In the genomic region with DNA sequence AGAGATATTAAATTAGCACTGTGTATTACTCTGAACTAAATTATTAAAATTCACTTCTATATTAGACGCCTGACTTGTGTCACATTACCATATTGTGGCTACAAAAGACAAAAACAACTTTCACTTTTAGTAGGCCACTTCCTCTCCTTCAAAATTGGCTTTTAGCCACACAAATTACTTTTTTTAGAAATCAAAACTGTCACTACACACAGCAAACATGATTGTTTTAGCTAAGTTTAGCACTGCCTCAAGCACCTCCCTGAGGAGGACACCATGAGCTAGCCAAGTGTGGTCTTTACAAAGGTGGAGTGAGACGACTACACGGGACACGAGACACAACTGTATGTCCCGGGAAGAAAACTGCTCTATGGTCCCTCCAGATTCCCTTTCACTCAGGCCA, we compare ENCODE assay signal across 9 mouse cellular contexts. TPM values are rescaled to one million over a fixed set of nuclear protein-coding genes. Genes with fewer than 3 reads are reported as not detected.
A peak's percentile ranks its signal among the peaks of the same experiment; 100 is the strongest.
DNase-seq lines count a peak whose midpoint lies in the region; ATAC-seq and TF ChIP-seq lines count a peak whose summit lies in the region.
"Had no signal": no experiment of that assay in that cellular context is flagged by ENCODE, and none has a peak within 500 bp of the region (broad histone marks: within the 10 kb centered on the region; RNA-seq: fewer than 3 reads in every experiment).

No protein-coding gene starts in this region.

- 0 out of 2 replicates have a peak, but pooled peaks cover 3% of the 10 kb centered on the region for H3K79me2 ChIP-seq in heart, adult 2 months (replicated peaks; ENCODE audit: control insufficient read depth, insufficient read depth, low read length)

- 0% methylated on average over 5 of the region's 5 CpGs for WGBS in heart, adult 2 months
- WGBS in heart, embryonic 10.5 days, result 72% methylated on average over 5 of the region's 5 CpGs
- WGBS in heart, postnatal 0 days, result 5% methylated on average over 5 of the region's 5 CpGs
- whole genome bisulfite sequencing in forebrain, embryonic 14.5 days, result 87% methylated on average over 5 of the region's 5 CpGs

- peak; percentile 49 to 55 for DNase-seq in heart, adult 2 months
- no peak for DNase-seq in heart, embryonic 10.5 days (ENCODE audit: low spot score)
- peak; percentile 71 for DNase-seq in CD4-positive helper T cell, adult 2 months (ENCODE audit: low read depth, low spot score)
- DNase-seq in heart, postnatal 0 days (ENCODE audit: low spot score), result peak; percentile 27
- peak; percentile 47 for DNase-seq in lung, postnatal 25 days (ENCODE audit: low spot score)
- no peak for DNase-seq in cerebellum, postnatal 10 days
- no peak for DNase-seq in forebrain, embryonic 14.5 days (ENCODE audit: low spot score)
- DNase-seq in adrenal gland, adult 8-10 months, result no peak

- peak overlapping the region; percentile 15 for H3K4me3 ChIP-seq in heart, adult 2 months
- no peak overlapping the region for H3K4me3 ChIP-seq in heart, embryonic 10.5 days
- peak overlapping the region; percentile 24 for H3K4me3 ChIP-seq in heart, postnatal 0 days (ENCODE audit: low read depth, low read length)
- H3K4me3 ChIP-seq in forebrain, embryonic 14.5 days (ENCODE audit: low read depth, low read length), result no peak overlapping the region

- peak overlapping the region; percentile 85 for H3K27ac ChIP-seq in heart, adult 2 months
- no peak overlapping the region for H3K27ac ChIP-seq in heart, embryonic 10.5 days
- H3K27ac ChIP-seq in heart, postnatal 0 days (ENCODE audit: low read depth), result peak overlapping the region; percentile 90
- no peak overlapping the region for H3K27ac ChIP-seq in forebrain, embryonic 14.5 days (ENCODE audit: low read depth, low read length)

- H3K36me3 ChIP-seq in heart, adult 2 months (ENCODE audit: control insufficient read depth, insufficient read depth, low read length), result peaks cover 6% of the 10 kb centered on the region
- peaks cover 6% of the 10 kb centered on the region; the same call in 1 of the 2 replicates for H3K36me3 ChIP-seq in heart, embryonic 10.5 days
- 0 out of 2 replicates have a peak, but pooled peaks cover 3% of the 10 kb centered on the region for H3K36me3 ChIP-seq in heart, postnatal 0 days (replicated peaks; ENCODE audit: control insufficient read depth, insufficient read depth, low read length)
- H3K36me3 ChIP-seq in forebrain, embryonic 14.5 days (ENCODE audit: control insufficient read depth, insufficient read depth, low read length), result no peaks in the 10 kb centered on the region

- peak overlapping the region; percentile 24 for H3K9ac ChIP-seq in heart, adult 2 months (ENCODE audit: low read depth, low read length)
- H3K9ac ChIP-seq in heart, postnatal 0 days (replicated peaks; ENCODE audit: low read depth, low read length), result peak overlapping the region; percentile 58
- H3K9ac ChIP-seq in forebrain, embryonic 14.5 days (ENCODE audit: low read length), result no peak overlapping the region

- peak; percentile 57 for ATAC-seq in heart, postnatal 0 days (ENCODE audit: insufficient read depth, low read depth)
- no peak for ATAC-seq in forebrain, embryonic 14.5 days

- peak; percentile 52; the same call in 1 of the 2 replicates for TF ChIP-seq POLR2A in heart, adult 2 months (IDR thresholded peaks at IDR 0.05; ENCODE audit: insufficient read depth, low read depth, low read length)

- H3K9me3 ChIP-seq in heart, embryonic 10.5 days, result no peaks in the 10 kb centered on the region
- H3K9me3 ChIP-seq in heart, postnatal 0 days (replicated peaks; ENCODE audit: control insufficient read depth, low read length), result no peaks in the 10 kb centered on the region
- H3K9me3 ChIP-seq in forebrain, embryonic 14.5 days (replicated peaks; ENCODE audit: control insufficient read depth, low read length), result no peaks in the 10 kb centered on the region

- intact Hi-C loops in heart, adult 2 months (cut with DNase I), result loop anchor here (10.0 kb wide), 1 partner anchor 439 kb away; the partner anchor contains the start of gene N4bp2

- no peaks in the 10 kb centered on the region for H3K27me3 ChIP-seq in heart, adult 2 months (ENCODE audit: control insufficient read depth, insufficient read depth, low read length)
- H3K27me3 ChIP-seq in heart, embryonic 10.5 days (ENCODE audit: insufficient read depth, poor library complexity, severe bottlenecking), result no peaks in the 10 kb centered on the region
- no peaks in the 10 kb centered on the region for H3K27me3 ChIP-seq in heart, postnatal 0 days (ENCODE audit: control insufficient read depth, insufficient read depth, low read length)
- H3K27me3 ChIP-seq in forebrain, embryonic 14.5 days (replicated peaks; ENCODE audit: control insufficient read depth, insufficient read depth, low read length), result no peaks in the 10 kb centered on the region

- no peak for TF ChIP-seq CTCF in heart, adult 2 months (IDR thresholded peaks at IDR 0.05)
- TF ChIP-seq CTCF in heart, postnatal 0 days (IDR thresholded peaks at IDR 0.05; ENCODE audit: low read depth), result no peak

- TF ChIP-seq EP300 in heart, adult 2 months (IDR thresholded peaks at IDR 0.05; ENCODE audit: insufficient read depth, low read depth, low read length), result 0 out of 2 replicates have a peak, but pooled peaks have one; percentile 48
- TF ChIP-seq EP300 in heart, postnatal 0 days (IDR thresholded peaks at IDR 0.05; ENCODE audit: low read depth), result no peak

- peaks cover 11% of the 10 kb centered on the region for H3K4me1 ChIP-seq in heart, adult 2 months (ENCODE audit: control insufficient read depth, insufficient read depth, low read length)
- peaks cover 4% of the 10 kb centered on the region; the same call in 1 of the 2 replicates for H3K4me1 ChIP-seq in heart, embryonic 10.5 days
- peaks cover 8% of the 10 kb centered on the region; the same call in 1 of the 2 replicates for H3K4me1 ChIP-seq in heart, postnatal 0 days (ENCODE audit: control insufficient read depth, insufficient read depth)
- no peaks in the 10 kb centered on the region for H3K4me1 ChIP-seq in forebrain, embryonic 14.5 days (ENCODE audit: control insufficient read depth, insufficient read depth, low read length)

- peak overlapping the region; percentile 58 for H3K4me2 ChIP-seq in heart, postnatal 0 days (ENCODE audit: low read depth, low read length)
- H3K4me2 ChIP-seq in forebrain, embryonic 14.5 days (ENCODE audit: low read length), result no peak overlapping the region

RNA-seq across cellular contexts. Expression of gene Rfc1, which starts 9.3 kb away (rescaled TPM):
- total RNA-seq in heart, adult 2 months (2021), result 10 to 100 TPM; 31.9 to 38.2 TPM
- 8.4 and 11.5 TPM in 2 replicates for polyA plus RNA-seq in heart, adult 2 months (2012; rRNA removed)
- 62.2 and 68.1 TPM in 2 replicates for polyA plus RNA-seq in heart, embryonic 10.5 days (2016; fragmentation: Nextera tagmentation; extraction: Ambion mirVana)
- total RNA-seq in heart, postnatal 0 days (2014; rRNA removed; ENCODE audit: low replicate concordance), result 13.3 and 34.9 TPM in 2 replicates
- 36.7 and 39.4 TPM in 2 replicates for polyA plus RNA-seq in heart, postnatal 0 days (2015; fragmentation: Nextera tagmentation; extraction: Ambion mirVana)
- polyA plus RNA-seq in forebrain, embryonic 14.5 days (2014; fragmentation: Nextera tagmentation; extraction: Ambion mirVana), result 39.6 and 39.7 TPM in 2 replicates
- total RNA-seq in adrenal gland, adult 8-10 months (2022), result 10 to 100 TPM; 49.3 to 58.4 (median 53.8) TPM

RNA-seq across cellular contexts. Expression of gene Klb, which starts 21.9 kb away (rescaled TPM):
- under 1 TPM; 0.08 to 0.34 TPM for total RNA-seq in heart, adult 2 months (2021)
- 0.91 and 1.1 TPM in 2 replicates for polyA plus RNA-seq in heart, adult 2 months (2012; rRNA removed)
- 0.18 and 2.8 TPM in 2 replicates for polyA plus RNA-seq in heart, embryonic 10.5 days (2016; fragmentation: Nextera tagmentation; extraction: Ambion mirVana)
- not detected in 2 replicates for total RNA-seq in heart, postnatal 0 days (2014; rRNA removed; ENCODE audit: low replicate concordance)
- polyA plus RNA-seq in heart, postnatal 0 days (2015; fragmentation: Nextera tagmentation; extraction: Ambion mirVana), result 0.05 TPM in 1 of 2 replicates, not detected in the other
- 0.15 TPM in 1 of 2 replicates, not detected in the other for polyA plus RNA-seq in forebrain, embryonic 14.5 days (2014; fragmentation: Nextera tagmentation; extraction: Ambion mirVana)
- total RNA-seq in adrenal gland, adult 8-10 months (2022), result 1 to 10 TPM in 3 of 4 experiments, under 1 TPM in 1; 0.80 to 6.0 (median 4.5) TPM
- polyA plus RNA-seq: hindbrain, embryonic 11.5 days had no signal

Comparison
In these comparisons a context has a peak if more than half of its experiments do, and no peak if none do; other contexts are left out.
1. DNase-seq: peak in heart, adult 2 months (2 of 2), CD4-positive helper T cell, adult 2 months (single experiment), heart, postnatal 0 days (single experiment) and lung, postnatal 25 days (single experiment); none in heart, embryonic 10.5 days (single experiment), cerebellum, postnatal 10 days (0 of 2), forebrain, embryonic 14.5 days (single experiment) and adrenal gland, adult 8-10 months (single experiment).
2. H3K27ac ChIP-seq: peak in heart, adult 2 months (single experiment) and heart, postnatal 0 days (single experiment); none in heart, embryonic 10.5 days (single experiment) and forebrain, embryonic 14.5 days (single experiment).
3. H3K4me3 ChIP-seq: peak in heart, adult 2 months (single experiment) and heart, postnatal 0 days (single experiment); none in heart, embryonic 10.5 days (single experiment) and forebrain, embryonic 14.5 days (single experiment).